Mouse (Mus musculus) lung, embryonic 16.5 days (tissue): ENCODE data around the gene Ankrd33. TPM values are rescaled to one million over a fixed set of nuclear protein-coding genes. Genes with fewer than 3 reads are reported as not detected.
A peak's percentile ranks its signal among the peaks of the same experiment; 100 is the strongest.

Experiments used
- ATAC-seq: fragments of 200-750 bp; cut with Nextera tagmentation; 2 replicates; pipeline ENCODE4 v1.8.0; 2017; ENCODE audit warnings: low read depth, mild to moderate bottlenecking, moderate library complexity
- H3K27ac ChIP-seq: fragments of 300-500 bp; sonication (generic); 2 replicates; pipeline ENCODE4 v1.5.1; 2014; ENCODE audit warnings: mild to moderate bottlenecking, control low read depth, low read length
- H3K27me3 ChIP-seq: fragments of 300-500 bp; sonication (generic); 2 replicates; pipeline ENCODE4 v1.6.1; 2014; ENCODE audit warnings: low read depth, low read length, mixed read lengths; ENCODE audit not compliant: control insufficient read depth, insufficient read depth
- H3K36me3 ChIP-seq: fragments of 300-500 bp; sonication (generic); 2 replicates; pipeline ENCODE4 v1.6.1; 2014; ENCODE audit warnings: low read length; ENCODE audit not compliant: control insufficient read depth, insufficient read depth
- H3K4me1 ChIP-seq: fragments of 300-500 bp; sonication (generic); replicated peaks from 2 replicates; pipeline ENCODE4 v1.6.1; 2014; ENCODE audit warnings: low read length, mixed read lengths; ENCODE audit not compliant: control insufficient read depth, insufficient read depth
- H3K4me2 ChIP-seq: fragments of 300-500 bp; sonication (generic); 2 replicates; pipeline ENCODE4 v1.6.1; 2014; ENCODE audit warnings: low read depth, low read length, control low read depth
- H3K4me3 ChIP-seq: fragments of 300-500 bp; sonication (generic); 2 replicates; pipeline ENCODE4 v1.5.1; 2014; ENCODE audit warnings: mild to moderate bottlenecking, low read length, control low read depth
- H3K9ac ChIP-seq: fragments of 300-500 bp; sonication (generic); 2 replicates; pipeline ENCODE4 v1.6.1; 2014; ENCODE audit warnings: low read length, control low read depth
- H3K9me3 ChIP-seq: fragments of 300-500 bp; sonication (generic); 2 replicates; pipeline ENCODE4 v1.6.1; 2016; ENCODE audit warnings: low read length; ENCODE audit not compliant: control insufficient read depth
- WGBS: fragments of 180-500 bp; shearing (Covaris S2); extraction: QIAGEN DNeasy Blood & Tissue Kit; methylation state at CpG from one replicate; pipeline ENCODE4 v1.1.7; 2014; 5-methylcytosine and 5-hydroxymethylcytosine counted together
- polyA plus RNA-seq: library from polyadenylated mRNA; unstranded; fragments of >200 nt; fragmentation: Nextera tagmentation; extraction: Ambion mirVana; gene quantifications from 2 replicates; pipeline ENCODE4 v1.2.1, GENCODE M21; 2015

Gene Ankrd33
- polyA plus RNA-seq, 1 experiment from 2014 or later = not detected

GRCm38 (mm10) chr15:101094979-101095378, 20.6 kb upstream of the Ankrd33 start:
- no peaks in the 10 kb centered on the region for H3K9me3 ChIP-seq
- no peak overlapping the region for H3K4me2 ChIP-seq
- H3K9ac ChIP-seq = no peak overlapping the region
- peaks cover 6% of the 10 kb centered on the region for H3K4me1 ChIP-seq
- ATAC-seq = no peak
- no peaks in the 10 kb centered on the region for H3K36me3 ChIP-seq
- no peak overlapping the region for H3K4me3 ChIP-seq
- H3K27me3 ChIP-seq = no peaks in the 10 kb centered on the region; the same call in 1 of the 2 replicates
- no peak overlapping the region for H3K27ac ChIP-seq
- 56% methylated on average over 9 of the region's 9 CpGs for WGBS

DNA sequence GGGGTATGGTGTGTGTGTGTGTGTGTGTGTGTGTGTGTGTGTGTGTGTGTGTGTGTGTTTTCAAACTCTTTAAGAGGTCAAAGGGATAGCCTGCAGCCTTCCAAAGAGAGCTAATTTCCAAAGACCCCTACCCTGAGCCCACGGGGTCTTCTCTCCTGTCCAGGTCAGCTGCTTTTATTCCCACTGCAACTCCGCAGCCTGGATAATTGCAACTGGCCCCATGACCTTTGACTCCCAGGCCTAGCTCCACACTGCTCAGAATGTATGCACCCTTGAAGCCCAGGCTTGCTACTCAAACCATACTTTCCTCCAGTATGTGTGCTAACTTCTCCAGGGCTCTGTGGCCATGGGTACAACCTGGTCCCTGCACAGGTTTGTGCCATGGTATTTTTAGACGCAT, 20.2 kb upstream of the Ankrd33 start:
- no peak for ATAC-seq
- Histone ChIP-seq H3K36me3 (no peaks in the 10 kb centered on the region), H3K4me2 (no peak overlapping the region), H3K4me1 (peaks cover 6% of the 10 kb centered on the region), H3K4me3 (no peak overlapping the region), H3K27ac (no peak overlapping the region), H3K9me3 (no peaks in the 10 kb centered on the region), H3K27me3 (no peaks in the 10 kb centered on the region; the same call in 1 of the 2 replicates), H3K9ac (no peak overlapping the region)
- 78% methylated on average over 3 of the region's 3 CpGs for WGBS

- Histone ChIP-seq H3K4me3 (no peak overlapping the region), H3K9me3 (no peaks in the 10 kb centered on the region), H3K27me3 (no peaks in the 10 kb centered on the region; the same call in 1 of the 2 replicates), H3K4me2 (peak overlapping the region; percentile 55), H3K4me1 (peaks cover 6% of the 10 kb centered on the region), H3K36me3 (no peaks in the 10 kb centered on the region), H3K9ac (peak overlapping the region; percentile 55), H3K27ac (no peak overlapping the region)
- peak; percentile 61; the same call in 1 of the 2 replicates for ATAC-seq
- WGBS = 9% methylated on average over 28 of the region's 28 CpGs
Observed at GRCm38 (mm10) chr15:101097985-101098651, 17.4 kb upstream of the Ankrd33 start.

- Histone ChIP-seq H3K4me3 (no peak overlapping the region), H3K27me3 (no peaks in the 10 kb centered on the region; the same call in 1 of the 2 replicates), H3K4me1 (peaks cover 6% of the 10 kb centered on the region), H3K9me3 (no peaks in the 10 kb centered on the region), H3K36me3 (no peaks in the 10 kb centered on the region), H3K9ac (no peak overlapping the region), H3K27ac (no peak overlapping the region), H3K4me2 (no peak overlapping the region)
- ATAC-seq = no peak
- 55% methylated on average over 3 of the region's 3 CpGs for WGBS
Observed at GRCm38 (mm10) chr15:101100996-101101395, 14.6 kb upstream of the Ankrd33 start.

DNA sequence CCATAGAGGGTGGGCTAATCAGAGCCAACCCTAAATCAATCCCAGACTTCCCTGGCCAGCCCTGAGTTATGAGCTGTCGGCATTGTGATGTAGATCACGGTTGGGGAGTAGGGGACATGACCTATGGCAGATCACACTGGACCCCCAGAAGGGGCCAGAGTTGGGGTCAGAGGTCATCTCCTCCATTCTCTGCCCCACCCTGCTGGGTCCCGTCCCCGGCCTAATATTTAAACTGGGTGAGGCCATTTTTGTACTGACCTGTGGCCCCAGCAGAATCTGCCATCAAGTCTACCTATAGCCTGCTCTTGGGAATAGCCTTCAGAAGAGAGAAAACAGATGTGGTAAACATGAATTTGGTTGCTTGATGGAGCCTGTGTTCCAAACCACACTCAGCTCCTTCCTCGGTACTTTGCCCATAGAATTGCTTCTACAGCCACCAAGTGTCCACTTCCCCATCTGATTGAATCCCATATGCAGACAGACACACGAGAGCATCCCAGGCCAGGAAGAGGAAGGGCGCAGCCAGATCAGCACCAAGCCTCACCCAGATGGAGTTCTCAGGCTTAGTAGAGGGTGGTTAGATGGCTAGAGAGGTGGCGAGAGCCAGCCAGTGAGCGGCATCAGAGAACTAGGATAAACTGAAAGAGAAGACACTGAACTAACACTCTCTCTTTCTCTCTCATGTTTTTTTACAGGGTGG, 11.8 kb upstream of the Ankrd33 start:
- no peak overlapping the region for H3K9ac ChIP-seq
- no peak overlapping the region for H3K27ac ChIP-seq
- no peaks in the 10 kb centered on the region for H3K27me3 ChIP-seq
- H3K4me1 ChIP-seq = no peaks in the 10 kb centered on the region; the same call in 1 of the 2 replicates
- no peak overlapping the region for H3K4me2 ChIP-seq
- H3K9me3 ChIP-seq = no peaks in the 10 kb centered on the region
- ATAC-seq = no peak
- no peaks in the 10 kb centered on the region for H3K36me3 ChIP-seq
- 83% methylated on average over 9 of the region's 9 CpGs for WGBS
- no peak overlapping the region for H3K4me3 ChIP-seq

GRCm38 (mm10) chr15:101105496-101105994, 10.0 kb upstream of the Ankrd33 start:
- H3K4me3 ChIP-seq = peak overlapping the region; percentile 20; the same call in 1 of the 2 replicates
- peak overlapping the region; percentile 44 for H3K4me2 ChIP-seq
- H3K4me1 ChIP-seq = no peaks in the 10 kb centered on the region; the same call in 1 of the 2 replicates
- H3K9me3 ChIP-seq = no peaks in the 10 kb centered on the region
- H3K36me3 ChIP-seq = no peaks in the 10 kb centered on the region
- no peaks in the 10 kb centered on the region for H3K27me3 ChIP-seq
- 19% methylated on average over 12 of the region's 12 CpGs for WGBS
- H3K27ac ChIP-seq = no peak overlapping the region
- peak; percentile 74 for ATAC-seq
- no peak overlapping the region for H3K9ac ChIP-seq

GRCm38 (mm10) chr15:101106011-101106410, 9.5 kb upstream of the Ankrd33 start:
- Histone ChIP-seq H3K4me1 (no peaks in the 10 kb centered on the region; the same call in 1 of the 2 replicates), H3K4me3 (no peak overlapping the region), H3K9ac (no peak overlapping the region), H3K27me3 (no peaks in the 10 kb centered on the region), H3K9me3 (no peaks in the 10 kb centered on the region), H3K36me3 (no peaks in the 10 kb centered on the region), H3K4me2 (peak overlapping the region; percentile 44; the same call in 1 of the 2 replicates), H3K27ac (no peak overlapping the region)
- WGBS = 82% methylated on average over 10 of the region's 10 CpGs
- 0 out of 2 replicates have a peak, but pooled peaks have one; percentile 8 for ATAC-seq

DNA sequence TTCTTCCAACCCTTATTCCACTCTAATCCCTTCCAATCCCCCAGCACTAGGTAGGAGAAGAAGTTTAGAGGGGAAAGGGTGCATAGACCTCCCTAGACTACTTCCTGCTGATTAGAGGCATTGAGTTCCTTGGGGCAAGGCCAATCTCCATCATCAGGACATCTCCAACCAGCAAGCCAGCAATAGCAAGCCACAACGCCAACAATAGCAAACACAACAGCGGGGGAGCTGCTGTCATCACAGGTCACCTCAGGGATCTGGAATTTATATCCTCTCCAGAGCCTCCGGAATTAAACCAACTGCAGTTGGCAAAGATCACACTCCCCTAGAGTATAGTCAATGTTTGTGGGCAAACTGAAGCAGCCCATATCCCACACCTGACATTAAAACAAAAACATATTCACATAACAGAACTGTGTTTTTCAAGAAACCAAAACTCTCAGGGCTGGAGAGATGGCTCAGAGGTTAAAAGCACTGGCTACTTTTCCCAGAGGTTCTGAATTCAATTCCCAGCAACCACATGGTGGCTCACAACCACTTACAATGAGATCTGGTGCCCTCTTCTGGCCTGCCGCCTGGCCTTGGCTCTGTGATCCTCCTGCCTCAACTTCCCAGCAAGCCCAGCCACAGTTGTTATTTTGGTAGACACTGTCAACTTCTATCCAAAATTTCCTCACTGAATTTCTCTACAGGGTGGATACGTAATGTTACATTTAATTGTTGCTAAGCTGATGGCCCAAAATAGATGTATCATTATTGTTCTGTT, 7.5 kb upstream of the Ankrd33 start:
- H3K4me2 ChIP-seq = no peak overlapping the region
- H3K36me3 ChIP-seq = no peaks in the 10 kb centered on the region
- no peaks in the 10 kb centered on the region for H3K27me3 ChIP-seq
- no peak for ATAC-seq
- no peaks in the 10 kb centered on the region for H3K9me3 ChIP-seq
- H3K9ac ChIP-seq = no peak overlapping the region
- WGBS = 86% methylated on average over 5 of the region's 5 CpGs
- no peaks in the 10 kb centered on the region; the same call in 1 of the 2 replicates for H3K4me1 ChIP-seq
- H3K27ac ChIP-seq = no peak overlapping the region
- no peak overlapping the region for H3K4me3 ChIP-seq
